Mouse (Mus musculus) megakaryocyte, embryonic 14.5 days (primary cell): Measurements from ENCODE around the gene Qrsl1.

Experiments
- FLI1 ChIP-seq: IDR thresholded peaks from 2 replicates; pipeline ENCODE4 v1.6.1; 2012; ENCODE audit warnings: low read length, inconsistent platforms, mixed read lengths
- GATA1 ChIP-seq: IDR thresholded peaks from 3 replicates; pipeline ENCODE4 v1.6.1; 2012; ENCODE audit warnings: mixed read lengths, low read length, inconsistent platforms, borderline replicate concordance

- TF ChIP-seq GATA1 = no peak
- TF ChIP-seq FLI1 = no peak
Observed at GRCm38 (mm10) chr10:43900883-43901570, 518 bp downstream of the Qrsl1 start.
